Mouse (Mus musculus): ENCODE results near the gene Focad.

DNA sequence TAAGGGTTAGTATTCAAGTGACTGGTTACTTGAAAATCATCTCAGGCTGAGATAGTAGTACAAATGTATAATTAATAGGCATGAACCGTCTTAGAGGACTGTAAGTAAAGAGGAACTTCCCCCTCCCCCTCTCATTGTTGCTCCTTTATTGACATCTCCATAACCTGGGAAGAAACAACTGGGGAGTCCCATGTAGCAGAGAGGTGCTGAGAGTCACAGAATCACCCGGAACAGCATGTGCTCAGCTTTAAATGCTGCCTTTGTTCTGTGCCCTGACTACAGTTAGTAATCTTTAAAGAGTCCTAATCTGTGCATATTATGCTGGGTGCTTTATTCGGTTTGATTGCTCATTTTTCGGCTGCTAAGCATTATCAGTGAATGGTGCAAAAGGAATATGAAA, 250.6 kb downstream of the Focad start:
- TF ChIP-seq CTCF (IDR thresholded peaks at IDR 0.05; ENCODE audit: low read depth, low read length) (no peak), POLR2A (IDR thresholded peaks at IDR 0.05; ENCODE audit: insufficient read depth, low read length) (no peak), EP300 (IDR thresholded peaks at IDR 0.05; ENCODE audit: insufficient read depth, low read depth, low read length) (no peak)

All from ES-Bruce4 (cell line).